Mouse (Mus musculus) embryonic fibroblast, embryonic 13.5 days (primary cell): ENCODE results near the gene Mrpl21.

Source experiments
- CTCF ChIP-seq: IDR thresholded peaks from 2 replicates; pipeline ENCODE4 v1.5.1; 2011; ENCODE audit warnings: mild to moderate bottlenecking, control low read depth, low read length, moderate library complexity, borderline replicate concordance; ENCODE audit not compliant: insufficient read depth
- POLR2A ChIP-seq: IDR thresholded peaks from 2 replicates; pipeline ENCODE4 v1.6.1; 2011; ENCODE audit warnings: low read depth, mild to moderate bottlenecking, control low read depth, low read length, moderate library complexity

GRCm38 (mm10) chr19:3271366-3271765, 11.3 kb upstream of the Mrpl21 start:
- TF ChIP-seq CTCF, result no peak
- TF ChIP-seq POLR2A, result no peak
